Mouse (Mus musculus): ENCODE measurements around the gene Itch.
"Not testable (repeated sequence)": the region's sequence is repeated elsewhere in the genome, so short reads cannot be mapped to it uniquely, and the experiment has no call there.

Gene Itch

GRCm38 (mm10) chr2:155149296-155149695, 16.0 kb downstream of the Itch start:
- not testable (repeated sequence) for DNase-seq

DNA sequence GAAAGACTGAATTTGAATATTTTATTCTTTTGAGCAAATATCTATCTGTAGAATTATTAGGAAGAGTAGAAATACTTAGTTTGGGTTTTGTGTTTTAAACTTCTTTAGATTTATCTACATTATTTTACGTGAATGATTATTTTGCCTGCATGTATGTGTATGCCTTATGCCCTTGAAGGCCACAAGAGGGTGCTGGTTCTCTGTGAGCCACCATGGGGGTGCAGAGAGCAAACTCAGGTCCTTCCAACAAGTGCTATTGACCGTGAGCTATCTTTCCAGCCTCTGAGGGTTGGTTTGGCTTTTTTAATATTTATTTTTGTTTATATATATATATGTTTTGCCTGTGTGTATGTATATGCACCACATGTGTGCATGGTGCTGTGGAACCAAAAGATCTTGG, 74.1 kb downstream of the Itch start:
- no peak for DNase-seq

DNA sequence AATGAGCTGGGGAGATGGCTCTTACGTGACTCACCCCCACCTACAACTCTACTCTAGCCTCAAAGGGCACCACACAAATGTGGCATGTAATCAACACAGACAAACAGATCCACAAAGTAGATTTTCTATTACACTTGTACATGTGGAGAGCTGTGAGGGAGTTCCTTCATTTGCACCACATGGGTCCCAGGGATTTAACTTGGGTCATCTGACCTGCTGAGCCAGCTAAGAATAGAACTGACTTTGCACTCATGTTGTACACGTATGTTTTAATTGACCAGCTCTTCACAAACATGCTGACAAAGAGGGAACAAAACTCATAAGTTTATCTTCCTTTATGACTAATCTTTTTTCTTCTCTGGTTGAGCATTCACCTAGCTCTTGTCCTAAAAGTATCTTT, 89.8 kb downstream of the Itch start:
- no peak for DNase-seq

DNA sequence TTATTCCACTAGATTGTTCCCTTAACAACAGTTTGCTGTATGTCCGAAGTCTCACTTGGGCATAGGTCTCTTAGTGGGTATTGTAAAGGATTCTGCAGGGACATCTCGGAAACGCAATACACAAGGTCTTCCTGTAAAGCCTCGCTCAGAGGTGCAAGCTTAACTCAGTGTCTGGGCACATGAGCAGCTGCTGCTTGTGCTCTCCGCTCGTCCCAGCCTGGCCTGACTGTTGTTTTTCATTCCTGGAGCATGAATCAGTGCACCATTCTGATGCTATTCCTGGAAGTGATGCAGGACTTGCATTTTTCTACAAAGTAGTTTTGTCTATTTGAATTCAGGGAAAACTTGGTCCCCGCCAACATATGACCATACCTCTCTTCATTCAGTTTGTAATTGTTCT, 91.4 kb downstream of the Itch start:
- no peak for DNase-seq

GRCm38 (mm10) chr2:155235746-155236361, 102.5 kb downstream of the Itch start:
- no peak for DNase-seq

DNA sequence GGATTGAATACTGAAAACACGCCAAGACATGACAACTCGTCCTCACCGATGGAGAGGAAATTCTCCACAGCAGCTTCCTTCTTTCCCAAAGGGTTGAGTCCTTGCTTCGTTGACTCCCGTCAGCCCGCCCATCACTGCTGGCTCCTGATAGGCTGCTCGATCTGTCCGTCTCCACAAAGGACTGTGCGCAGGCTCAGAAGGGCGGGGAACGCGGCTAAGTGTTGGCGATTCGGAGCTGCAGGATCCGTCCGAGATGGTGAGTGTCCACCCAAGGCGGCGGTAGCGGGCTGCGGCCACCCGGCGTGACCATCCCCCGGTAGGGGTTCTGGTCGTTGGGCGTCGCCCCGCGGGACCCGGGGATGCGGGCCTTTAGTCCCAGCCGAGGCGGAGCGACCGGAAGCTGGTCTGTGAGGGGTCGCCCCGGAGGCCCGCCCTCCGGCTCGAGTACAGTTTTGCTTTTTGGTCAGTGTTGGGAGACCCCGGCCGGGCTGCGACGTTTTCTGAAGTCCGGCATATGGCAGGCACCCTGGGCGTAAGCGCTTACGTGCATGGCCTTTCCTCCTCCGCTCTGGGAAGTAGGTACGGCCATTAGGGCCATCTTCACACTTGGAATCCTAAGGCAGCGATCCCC, 103.2 kb downstream of the Itch start, which contains the start of gene Dynlrb1:
Gene Dynlrb1, plus strand, starts transcription at position 172 of the 631 bp plus-strand sequence.
- peak; percentile 98 for DNase-seq

DNA sequence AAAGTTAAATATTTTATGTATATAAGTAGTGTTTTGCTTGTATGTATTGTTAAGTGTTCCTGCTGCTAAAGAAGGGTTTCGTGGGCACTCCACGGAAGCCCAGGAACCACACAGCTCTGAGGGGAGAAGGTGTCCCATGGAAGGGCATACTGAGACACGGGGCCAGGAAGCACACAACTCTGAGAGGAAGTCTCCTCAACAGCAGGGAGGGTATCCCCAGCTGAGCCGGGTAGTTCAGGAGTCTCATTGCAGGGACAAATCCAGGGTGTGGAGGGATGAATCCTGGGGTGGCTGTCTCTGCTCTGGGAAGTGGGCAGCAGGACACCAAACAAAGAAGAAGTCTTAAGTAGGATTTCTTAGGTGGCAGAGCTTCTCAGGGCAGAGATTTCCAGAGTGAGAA, 104.0 kb downstream of the Itch start:
- no peak for DNase-seq

GRCm38 (mm10) chr2:155240915-155241314, 107.6 kb downstream of the Itch start:
- no peak for DNase-seq

DNA sequence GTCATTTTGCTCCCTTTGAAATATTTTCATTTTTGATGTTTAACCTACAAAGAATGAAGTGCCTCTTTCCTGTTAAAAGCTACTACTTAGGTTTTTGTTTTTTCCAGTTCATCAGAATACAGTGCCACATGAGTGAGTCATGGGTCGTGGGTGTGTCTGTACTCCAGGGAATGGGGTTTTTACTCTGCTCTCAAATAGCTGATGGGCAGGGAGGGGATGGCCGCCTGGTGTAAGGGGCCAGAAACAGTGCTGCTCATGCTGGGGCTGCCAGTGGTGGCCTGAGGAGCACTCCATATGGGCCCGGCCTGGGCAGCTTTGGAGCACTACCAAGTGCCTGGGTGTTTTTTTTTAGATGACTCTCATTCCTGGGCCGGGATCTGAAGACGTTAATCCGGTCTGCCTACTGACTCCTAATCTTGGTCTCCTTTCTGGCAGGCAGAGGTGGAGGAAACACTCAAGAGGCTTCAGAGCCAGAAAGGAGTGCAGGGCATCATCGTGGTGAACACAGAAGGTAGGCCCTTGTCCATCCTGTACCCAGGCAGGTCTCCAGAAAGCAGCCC, 109.1 kb downstream of the Itch start:
- DNase-seq = no peak

DNA sequence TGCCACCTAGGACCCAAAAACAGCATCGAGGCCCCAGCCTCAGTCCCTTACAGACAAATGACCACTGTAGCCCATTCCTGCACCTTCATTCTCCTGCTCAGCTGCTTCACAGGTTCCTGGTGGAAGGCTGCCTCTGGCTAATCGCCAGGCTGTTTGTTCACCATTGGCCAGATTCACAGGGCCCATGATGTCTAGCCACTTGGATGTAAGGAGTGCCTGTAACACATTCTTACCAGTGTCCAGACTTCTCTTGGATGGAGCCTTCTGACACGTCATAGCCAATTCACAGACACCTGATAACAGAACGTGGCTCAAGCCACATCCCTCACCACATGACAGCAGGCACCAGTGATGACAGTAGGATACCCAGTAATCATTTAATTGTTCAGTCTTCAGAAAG, 112.9 kb downstream of the Itch start:
- DNase-seq = no peak

DNA sequence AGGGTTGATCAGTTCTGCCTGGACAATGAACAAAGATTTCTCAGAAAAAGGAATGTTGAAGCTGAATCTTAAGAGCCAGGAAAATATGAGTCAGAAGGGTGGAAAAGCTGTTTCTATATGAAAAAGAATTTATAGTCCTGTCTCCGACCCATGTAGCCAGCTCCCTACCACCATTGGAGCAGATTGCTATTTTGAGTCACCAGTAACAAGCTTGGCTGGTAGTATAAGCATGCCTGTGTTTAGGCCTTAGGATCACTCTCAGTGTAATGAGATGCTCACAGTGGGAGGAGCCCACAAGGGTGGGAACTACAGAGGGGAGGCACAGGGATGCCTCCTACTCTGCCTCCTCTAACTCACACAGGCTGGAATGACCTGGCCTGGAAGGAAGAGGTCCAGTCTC, 114.9 kb downstream of the Itch start:
- DNase-seq = no peak

DNA sequence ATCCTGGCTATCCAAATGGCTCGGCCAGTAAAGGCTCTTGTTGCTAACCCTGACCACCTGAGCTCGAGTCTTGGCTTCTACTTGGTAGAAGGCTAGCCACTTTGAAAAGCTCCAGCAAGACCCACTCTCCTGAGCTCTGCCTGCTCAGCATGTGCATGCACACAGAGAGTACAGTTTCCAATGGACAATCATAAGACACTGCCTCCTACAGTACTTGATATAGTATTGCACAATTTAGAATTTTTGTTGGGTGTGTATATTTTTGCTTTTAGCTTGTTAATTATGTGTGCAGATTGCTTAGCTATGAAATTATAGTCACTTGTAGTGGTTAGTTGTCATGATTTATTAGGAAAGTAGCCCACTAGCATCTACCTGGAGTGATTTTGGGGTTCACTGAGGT, 115.4 kb downstream of the Itch start:
- DNase-seq = no peak

- DNase-seq = no peak
These were observed 116.3 kb downstream of the Itch start for GRCm38 (mm10) chr2:155249588-155249987.

DNA sequence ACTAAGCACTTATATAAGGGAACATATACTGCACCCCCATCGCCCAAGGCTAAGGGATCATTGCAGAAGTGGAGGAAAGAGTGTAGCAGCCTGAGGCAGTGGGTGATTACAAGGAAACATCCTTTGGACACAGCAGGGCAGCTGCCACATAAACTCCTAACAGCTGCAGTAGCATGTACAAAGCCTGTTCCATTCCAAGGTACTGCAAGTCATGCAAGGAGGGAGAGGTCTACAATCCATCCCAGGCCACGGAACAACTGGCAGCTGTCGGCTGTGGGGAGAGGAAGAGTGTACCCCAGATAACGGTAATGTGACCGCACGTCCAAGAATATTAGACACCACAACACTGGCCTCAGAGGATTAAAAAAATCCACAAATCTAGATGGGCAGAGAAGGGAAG, 132.2 kb downstream of the Itch start:
- DNase-seq = no peak

GRCm38 (mm10) chr2:155266896-155267295, 133.6 kb downstream of the Itch start:
- no peak for DNase-seq

DNA sequence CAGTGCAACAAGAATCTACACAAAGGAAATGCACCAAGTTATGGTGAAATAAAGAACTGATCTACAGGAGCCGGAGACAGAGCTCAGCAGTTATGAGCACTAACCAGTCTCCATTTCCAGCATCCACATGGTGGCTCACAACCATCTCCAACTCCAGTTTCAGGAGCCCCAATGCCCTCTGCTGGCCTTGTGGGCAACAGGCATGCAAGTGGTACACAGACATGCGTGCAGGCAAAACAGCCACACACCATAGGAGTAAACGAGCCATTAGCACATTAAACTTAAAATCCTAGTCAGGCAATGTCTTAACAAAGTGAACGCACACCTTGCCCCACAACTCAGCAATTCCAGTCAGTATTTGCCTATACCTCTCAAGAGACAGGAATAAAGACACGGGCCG, 138.6 kb downstream of the Itch start:
- no peak for DNase-seq

GRCm38 (mm10) chr2:155272396-155273170, 139.3 kb downstream of the Itch start:
- no peak for DNase-seq

DNA sequence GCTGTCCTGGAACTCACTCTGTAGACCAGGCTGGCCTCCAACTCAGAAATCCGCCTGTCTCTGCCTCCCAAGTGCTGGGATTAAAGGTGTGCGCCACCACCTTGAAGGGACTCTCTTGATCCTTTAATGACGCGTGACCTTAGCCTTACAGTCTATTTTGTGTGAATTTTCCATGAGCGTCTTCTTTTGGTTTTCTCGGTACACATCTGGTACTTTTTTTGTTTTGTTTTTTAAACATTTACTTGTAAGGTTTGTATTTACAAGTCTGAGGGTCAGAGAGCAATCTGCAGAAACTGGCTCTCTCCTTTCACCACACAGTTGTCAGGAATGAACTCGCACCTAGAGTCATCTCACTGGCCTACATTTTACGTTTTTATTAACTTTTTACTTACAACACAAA, 140.3 kb downstream of the Itch start:
- no peak for DNase-seq

- DNase-seq = peak; percentile 97
These were observed 142.9 kb downstream of the Itch start, which contains the start of gene Map1lc3a for GRCm38 (mm10) chr2:155276195-155276594. TSS of gene Map1lc3a (plus strand) at chr2:155276297.
